Mouse (Mus musculus): Measurements from ENCODE around the gene Micu2.
A peak's percentile ranks its signal among the peaks of the same experiment; 100 is the strongest.

Gene Micu2

DNA sequence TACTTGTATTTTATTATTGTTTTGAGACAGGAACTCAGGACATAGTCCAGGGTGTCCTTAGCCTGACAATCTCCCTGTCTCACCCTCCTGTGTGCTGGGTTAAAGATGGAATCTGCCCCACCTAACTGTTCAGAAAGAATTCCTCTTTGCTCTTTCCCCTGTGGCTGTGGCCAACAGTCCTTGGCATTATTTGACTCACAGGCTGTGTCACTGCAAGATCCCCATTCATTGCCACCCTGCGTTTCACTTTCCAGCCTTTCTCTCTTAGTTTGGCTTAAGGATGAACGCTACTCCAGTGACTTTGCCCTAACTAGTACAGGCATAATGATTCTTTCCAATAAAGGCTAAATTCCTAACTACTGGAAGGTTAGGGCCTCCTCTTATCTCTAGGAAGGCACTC is 104.7 kb downstream of the Micu2 start:
- DNase-seq (ENCODE audit: low spot score in 2 of 2) = no peak

DNA sequence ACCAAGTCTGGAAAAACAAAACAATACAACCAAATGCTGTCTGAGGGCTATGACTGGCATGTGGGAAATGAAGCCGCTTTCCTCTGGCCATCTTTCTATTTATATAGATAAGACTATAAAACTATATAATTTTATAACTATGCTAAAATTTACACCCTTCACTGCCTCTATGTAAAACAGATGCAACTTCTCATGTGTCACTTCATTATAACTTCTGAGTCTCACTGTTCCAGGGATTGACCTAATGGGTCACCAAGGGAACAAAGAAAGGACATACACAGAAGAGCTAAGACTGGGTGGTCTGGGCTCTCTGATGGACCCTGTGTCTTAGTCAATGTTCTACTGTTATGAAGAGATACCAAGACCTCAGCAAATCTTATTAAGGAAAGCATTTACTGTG is 106.1 kb downstream of the Micu2 start:
- no peak for DNase-seq (ENCODE audit: low spot score in 2 of 2)

DNA sequence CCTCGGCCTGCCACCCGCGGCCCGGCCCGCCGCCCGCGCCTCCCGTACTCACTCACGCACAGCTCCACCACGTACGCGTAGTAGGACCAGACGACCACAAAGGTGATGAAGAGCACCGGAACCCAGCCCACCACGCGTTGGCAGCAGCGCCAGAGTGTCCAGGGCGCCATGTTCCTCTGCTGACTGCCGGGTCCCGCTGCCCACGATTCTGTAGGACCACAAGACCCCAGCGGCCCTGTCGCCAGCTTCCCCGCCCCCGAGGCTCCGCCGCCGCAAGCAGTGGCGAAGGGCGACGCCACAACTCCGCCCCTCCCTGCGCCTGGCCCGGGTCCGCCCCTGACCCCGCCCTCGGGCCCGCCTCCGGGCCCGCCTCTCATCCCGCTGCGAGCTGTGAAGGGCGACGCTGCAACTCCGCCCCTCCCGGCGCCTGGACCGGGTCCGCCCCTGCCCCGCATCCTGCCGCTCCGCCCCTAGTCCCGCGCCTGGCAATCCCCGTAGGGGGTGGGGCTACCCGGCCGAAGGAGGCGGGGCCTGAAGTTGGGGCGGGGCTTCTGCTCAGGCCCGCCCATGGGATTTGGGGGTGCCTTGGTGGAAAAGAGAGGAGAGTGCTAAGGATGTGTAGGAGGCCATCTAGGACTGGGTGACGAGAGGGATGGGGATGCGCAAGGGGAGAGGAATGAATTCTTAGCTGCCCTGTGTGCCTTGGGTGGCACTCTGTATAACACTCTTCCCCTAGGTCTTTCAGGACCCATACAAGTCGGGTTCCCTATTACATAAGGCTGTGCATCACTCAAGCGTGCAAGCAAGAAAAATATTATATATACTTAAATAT is 108.8 kb downstream of the Micu2 start, which contains the start of gene Zdhhc20:
Zdhhc20 (minus strand) TSS at position 266 of the 832 bp plus-strand sequence.
- DNase-seq (ENCODE audit: low spot score in 2 of 2) = peak; percentile 92 to 93

DNA sequence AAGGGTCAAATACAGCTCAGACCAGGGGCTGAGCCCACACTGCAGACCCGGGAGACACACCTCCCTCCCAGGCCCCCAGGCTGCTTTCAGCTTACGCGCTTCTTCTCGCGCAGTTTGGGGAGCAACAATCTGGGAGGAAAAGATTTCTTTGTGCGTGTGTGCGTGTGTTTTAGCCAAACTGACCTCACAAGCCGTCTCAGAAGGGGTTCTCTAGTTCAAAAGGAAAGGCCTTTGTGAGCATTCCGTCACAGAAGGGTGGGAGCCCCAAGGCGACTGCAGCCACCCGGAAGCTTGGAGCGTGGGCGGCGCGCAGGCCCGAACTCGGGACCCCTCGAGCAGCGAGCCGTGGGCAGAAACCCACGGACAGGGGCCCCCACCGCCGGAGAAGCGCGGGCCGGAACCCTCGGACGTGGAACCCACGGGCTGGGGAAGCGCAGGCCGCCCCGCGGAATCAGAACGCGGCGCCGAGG is 109.5 kb downstream of the Micu2 start:
- peak in 1 of 2 experiments; percentile 9 for DNase-seq (ENCODE audit: low spot score in 2 of 2)

DNA sequence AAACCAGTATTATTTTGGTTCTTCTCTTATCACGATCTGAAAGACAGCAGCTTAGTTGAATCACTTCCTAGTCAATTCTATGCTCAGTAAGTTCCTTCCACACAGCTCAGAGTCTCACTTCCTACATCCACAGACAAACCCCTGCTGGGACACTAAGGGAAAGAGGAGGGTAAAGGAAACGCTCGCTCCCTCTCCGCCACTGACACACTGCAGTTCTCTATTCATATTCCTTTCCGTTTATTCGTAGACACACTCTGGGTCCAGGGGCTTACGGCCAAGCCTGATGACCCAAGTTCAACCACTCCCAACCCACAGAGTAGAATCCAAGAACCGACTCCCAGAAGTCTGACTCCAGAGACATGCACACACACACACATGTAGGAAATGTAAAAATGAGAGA is 111.9 kb downstream of the Micu2 start:
- no peak for DNase-seq (ENCODE audit: low spot score in 2 of 2)

DNA sequence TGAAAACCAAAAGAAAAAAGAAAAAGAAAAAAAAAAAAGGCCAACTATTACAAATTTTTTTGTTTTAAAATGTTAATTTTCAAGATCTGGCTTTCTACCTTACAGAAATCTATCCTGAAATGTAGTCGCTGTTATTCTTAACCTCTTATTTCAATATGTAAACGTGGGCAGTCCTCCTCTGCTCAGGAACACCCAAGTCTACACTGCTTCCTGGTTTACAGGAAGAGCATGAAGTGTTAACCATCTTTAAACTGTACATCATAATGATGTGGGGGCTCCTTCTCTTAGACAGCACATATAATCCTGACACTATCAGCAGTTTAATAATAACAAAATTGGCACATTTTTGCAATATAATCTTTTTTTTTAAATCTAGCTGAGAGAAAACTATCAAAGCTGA is 113.0 kb downstream of the Micu2 start:
- DNase-seq (ENCODE audit: low spot score in 2 of 2) = no peak

DNA sequence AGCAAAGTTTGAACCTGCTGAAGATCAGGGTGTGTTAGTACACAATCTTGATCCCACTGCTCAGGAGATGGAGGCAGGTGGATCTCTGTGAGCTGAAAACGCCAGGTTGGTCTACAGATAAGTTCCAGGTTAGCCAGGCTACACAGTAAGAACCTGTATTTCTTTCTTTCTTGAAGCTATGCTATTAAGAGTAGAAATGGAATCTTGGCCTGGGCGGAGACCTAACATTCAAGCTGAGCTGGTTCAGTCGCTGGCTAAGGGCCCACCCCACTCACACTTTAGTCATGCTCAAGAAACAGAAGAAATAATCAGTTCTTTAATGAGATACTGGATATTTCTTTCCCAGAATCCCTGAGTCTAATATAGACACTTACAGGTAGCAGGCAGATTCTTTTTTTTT is 115.7 kb downstream of the Micu2 start:
- DNase-seq (ENCODE audit: low spot score in 2 of 2) = peak in 1 of 2 experiments; percentile 33

DNA sequence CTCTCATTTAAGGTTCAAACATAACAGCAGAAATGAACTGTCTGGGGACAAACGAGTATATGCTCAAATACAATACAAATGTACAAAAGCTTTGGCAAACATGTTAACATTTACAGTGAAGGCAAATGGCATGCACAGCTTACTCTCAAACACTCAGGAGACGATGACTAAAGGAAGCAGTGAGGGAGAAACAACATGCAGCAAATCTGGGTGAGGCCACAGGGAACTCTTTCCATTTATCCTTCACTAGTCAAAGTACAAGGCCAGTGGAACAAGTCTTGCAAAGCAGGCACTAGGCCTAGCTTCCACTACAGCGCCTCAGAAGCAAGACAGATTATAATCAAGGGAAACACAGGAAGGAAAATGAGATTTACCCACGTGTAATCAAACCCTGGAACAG is 116.3 kb downstream of the Micu2 start:
- DNase-seq (ENCODE audit: low spot score in 2 of 2) = peak in 1 of 2 experiments; percentile 14

DNA sequence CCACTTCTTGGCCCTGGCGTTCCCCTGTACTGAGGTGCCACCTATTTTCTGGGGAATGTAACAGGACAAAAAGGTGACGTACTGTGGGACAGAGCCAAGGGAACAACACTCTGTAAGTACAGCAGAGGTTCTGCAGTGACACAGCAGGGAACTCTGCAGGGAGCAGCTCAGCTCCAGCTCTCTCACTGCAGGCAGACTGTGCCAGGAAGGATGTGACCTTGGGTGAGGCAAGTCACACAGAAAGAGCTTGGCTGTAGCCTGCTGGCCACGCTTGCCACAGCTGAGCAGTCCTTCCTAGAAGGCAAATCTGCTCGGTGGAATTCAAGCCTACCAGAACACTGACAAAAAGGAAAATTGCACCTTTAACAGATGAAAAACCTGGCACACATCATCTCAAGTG is 117.3 kb downstream of the Micu2 start:
- DNase-seq (ENCODE audit: low spot score in 2 of 2) = peak; percentile 27 to 57

DNA sequence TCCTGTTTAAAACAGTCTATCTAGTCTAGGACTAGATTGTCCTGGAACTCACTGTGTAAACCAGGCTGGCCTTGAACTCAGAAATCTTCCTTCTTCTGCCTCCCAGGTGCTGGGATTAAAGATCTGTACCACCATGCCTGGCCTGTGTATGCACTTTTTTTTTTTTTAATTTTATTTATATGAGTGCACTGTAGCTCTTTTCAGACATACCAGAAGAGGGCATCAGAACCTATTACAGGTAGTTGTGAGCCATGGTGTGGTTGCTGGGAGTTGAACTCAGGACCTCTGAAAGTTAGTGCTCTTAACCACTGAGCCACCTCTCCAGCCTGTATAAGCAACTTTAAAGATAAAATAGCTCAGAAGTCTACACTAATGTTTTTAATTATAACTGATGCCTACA is 118.0 kb downstream of the Micu2 start:
- DNase-seq (ENCODE audit: low spot score in 2 of 2) = no peak

DNA sequence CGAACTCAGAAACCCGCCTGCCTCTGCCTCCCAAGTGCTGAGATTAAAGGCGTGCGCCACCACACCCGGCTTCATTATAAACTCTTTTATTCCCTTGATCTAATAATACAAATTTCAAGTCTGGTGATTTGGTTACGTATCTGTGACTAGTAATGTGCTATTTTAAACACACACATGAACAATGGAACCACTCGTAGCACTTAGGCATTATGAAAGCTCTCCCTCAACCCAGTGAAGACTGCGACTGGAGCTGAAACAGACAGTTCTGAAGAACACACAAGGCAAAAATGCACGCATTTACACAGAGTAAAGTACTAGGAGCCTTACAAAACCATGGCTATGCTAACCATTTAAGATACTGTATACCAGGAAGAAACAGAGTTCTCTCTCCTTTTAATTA is 121.1 kb downstream of the Micu2 start:
- DNase-seq (ENCODE audit: low spot score in 2 of 2) = no peak

DNA sequence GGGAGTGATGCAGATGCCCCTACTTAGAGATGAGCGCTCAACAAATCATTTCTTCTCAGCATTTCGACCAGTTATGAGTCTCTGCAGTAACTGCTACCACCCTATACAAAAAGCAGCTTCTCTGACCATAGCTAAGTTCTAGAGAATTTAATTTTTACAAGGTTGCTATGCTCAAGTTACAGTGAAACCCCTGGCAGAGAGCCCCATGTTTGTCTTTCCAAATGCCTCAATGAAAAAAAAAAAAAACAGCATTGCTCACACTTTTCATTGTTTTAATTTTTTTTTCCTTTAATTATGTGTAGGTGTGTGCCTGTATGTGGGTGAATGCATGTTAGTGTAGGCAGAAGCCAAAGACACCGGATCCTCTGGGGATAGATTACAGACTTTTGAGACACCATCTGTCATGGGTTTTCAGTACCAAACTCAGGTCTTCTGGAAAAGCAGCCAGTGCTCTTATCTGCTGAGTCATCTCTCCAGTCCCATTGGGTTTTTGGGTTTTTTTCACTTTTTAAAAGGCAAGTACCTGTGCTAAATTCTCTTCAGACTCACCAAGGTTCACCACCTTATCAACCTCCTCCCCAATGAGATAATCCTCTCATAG is 132.3 kb downstream of the Micu2 start:
- DNase-seq (ENCODE audit: low spot score in 2 of 2) = no peak
